Mouse (Mus musculus): ENCODE data around the gene Nfatc3.
"Not testable (repeated sequence)": the region's sequence is repeated elsewhere in the genome, so short reads cannot be mapped to it uniquely, and the experiment has no call there.

Gene Nfatc3

DNA sequence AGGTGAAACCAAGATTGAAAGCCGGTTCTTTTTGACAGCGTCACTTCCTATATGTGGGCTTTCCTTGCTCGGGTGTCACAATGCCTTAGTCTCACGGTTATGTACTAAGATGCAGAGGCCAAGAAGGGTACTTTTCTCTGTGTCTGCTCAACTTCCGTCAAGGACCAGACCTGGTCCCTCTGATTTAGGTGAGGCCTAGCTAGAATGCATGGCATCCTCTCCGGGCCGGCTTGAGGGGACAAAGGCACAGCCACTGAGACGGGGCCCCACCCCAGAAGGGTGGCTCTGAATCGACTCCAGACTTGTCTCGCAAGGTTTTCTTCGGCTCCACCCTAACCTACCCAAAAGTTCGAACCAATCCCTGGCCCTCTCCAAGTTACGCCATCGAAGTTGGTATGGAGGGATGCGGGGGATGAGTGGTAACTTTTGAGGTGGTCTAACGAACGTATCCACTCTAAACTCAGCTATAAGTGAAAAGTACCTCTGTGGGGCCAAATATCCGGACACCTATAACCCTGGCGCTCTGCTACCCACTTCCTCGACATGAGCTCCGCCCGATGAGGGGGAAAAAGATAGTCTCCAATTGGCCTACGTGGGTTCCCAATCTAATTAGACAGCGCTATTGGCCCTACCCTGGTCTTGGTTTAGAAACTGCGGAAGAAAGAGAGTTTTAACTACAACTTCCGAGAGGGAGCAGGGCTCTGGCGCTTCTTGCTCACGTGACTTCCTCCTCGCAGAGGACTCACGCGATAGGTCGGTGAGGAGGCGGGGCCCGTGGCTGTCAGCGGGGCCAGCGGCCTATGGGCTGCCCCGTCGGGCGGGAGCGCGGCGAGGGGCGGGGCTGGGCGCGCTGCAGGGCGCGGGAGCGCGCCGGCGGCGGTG, at the start of gene Nfatc3:
TSS of gene Nfatc3 (plus strand) at position 110 of the 882 bp plus-strand sequence.
- DNase-seq (ENCODE audit: extremely low spot score, low read depth, low spot score): peak; percentile 91

DNA sequence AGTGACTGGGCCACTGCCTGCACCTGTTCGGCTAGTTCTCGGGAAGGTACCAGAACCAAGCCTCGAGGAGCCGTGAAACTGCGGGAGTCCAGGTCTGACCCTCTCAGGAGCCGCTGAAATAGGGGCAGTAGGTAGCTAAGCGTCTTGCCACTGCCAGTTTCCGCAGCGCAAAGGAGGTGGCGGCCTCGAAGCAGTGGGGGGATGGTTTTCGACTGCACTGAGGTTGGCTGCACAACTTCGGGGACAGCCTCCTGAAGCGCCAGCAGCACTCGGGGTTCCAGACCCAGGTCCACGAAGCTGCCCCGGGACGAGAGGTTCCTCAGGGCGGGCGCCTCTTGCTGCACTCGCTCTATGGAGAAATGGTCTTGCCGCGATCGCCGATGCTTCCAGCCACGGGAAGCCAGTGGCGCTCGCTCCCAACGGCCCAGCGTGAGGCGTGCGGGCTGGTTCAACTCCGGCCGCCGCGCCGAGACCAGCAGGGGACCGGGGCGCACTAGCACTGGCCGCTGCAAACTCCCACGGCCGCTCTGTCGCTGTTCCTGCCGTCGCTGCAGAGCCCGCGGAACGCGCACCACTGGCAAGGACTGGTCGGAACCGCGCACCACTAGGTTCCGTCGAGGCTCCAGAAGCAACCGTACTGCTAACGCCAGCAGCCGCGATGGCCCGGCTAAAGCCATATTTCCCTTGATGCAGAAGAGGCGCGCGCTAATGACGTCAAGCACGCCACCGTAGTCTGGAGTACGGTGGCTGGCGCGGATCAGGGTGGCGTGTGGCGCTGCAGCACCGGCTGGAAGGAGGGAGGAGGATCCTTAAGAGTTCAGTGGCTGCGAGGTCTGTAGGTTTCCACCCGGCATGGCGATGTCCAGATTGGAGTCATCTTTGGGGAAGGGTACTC, 47.6 kb upstream of the Nfatc3 start:
- DNase-seq (ENCODE audit: extremely low spot score, low read depth, low spot score): peak; percentile 83

DNA sequence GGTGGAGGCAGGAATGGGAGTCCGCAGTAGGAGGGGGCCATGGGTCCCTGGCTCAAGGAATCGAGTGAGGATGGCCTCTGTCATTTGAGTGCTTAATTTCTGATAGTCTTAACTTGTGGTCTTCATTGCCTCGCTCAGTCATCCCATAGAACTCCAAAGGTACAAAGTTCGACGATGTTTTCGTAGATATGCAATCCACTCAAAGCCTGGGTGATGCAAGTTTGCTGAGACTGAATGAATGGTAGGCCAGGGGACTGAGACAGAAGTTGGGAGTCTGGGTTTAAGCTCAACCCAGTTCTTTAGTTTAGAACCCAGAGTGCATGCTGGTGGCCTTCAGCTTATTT, 47.0 kb upstream of the Nfatc3 start, which contains the start of gene Ddx28:
TSS of gene Ddx28 (minus strand) at position 240 of the 344 bp plus-strand sequence.
- no peak for DNase-seq (ENCODE audit: extremely low spot score, low read depth, low spot score)

- DNase-seq (ENCODE audit: extremely low spot score, low read depth, low spot score): not testable (repeated sequence)
These were observed 46.4 kb upstream of the Nfatc3 start for GRCm38 (mm10) chr8:106012203-106012602.

GRCm38 (mm10) chr8:106016284-106016683, 42.4 kb upstream of the Nfatc3 start:
- no peak for DNase-seq (ENCODE audit: extremely low spot score, low read depth, low spot score)

DNA sequence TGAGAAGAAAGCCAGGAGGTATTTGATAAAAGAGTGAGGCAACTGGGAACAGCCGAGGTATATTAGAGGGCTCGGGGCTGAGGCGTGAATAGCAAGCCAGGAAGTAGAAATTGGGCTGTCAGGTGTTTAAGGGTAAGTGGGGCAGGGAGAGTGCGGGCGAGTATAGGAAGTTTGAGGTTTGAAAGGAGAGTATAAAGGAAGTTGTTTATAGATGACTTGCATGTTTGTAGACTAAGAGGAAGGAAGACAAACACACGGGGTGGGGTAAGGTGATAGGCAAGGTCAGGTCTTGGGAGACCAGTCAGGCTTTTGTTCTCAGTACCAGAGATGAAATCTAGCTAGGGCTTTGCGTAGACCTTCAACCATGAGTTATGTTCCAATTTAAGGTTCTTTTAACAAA, 41.5 kb upstream of the Nfatc3 start:
- DNase-seq (ENCODE audit: extremely low spot score, low read depth, low spot score): no peak

- no peak for DNase-seq (ENCODE audit: extremely low spot score, low read depth, low spot score)
These were observed 40.6 kb upstream of the Nfatc3 start for GRCm38 (mm10) chr8:106018039-106018438.

DNA sequence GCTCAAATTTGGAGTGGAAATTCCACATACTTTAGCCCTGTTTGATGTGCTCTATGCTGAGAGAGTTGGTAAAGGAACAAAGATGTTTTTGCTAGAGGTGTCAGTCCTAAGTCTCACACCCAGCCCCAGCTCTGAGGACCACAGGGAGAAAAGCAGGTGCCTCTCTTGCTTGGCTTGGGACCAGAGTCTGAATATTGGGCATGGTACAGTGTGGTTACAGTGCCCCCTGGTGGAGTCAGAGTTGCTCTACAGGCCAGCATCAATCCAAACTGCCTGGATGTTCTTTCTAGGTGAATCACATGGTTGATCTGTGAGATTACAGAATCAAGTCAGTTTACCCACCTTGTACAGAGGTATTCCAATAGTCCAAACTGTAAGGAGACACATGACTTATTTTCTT, 36.2 kb upstream of the Nfatc3 start:
- peak; percentile 57 for DNase-seq (ENCODE audit: extremely low spot score, low read depth, low spot score)

DNA sequence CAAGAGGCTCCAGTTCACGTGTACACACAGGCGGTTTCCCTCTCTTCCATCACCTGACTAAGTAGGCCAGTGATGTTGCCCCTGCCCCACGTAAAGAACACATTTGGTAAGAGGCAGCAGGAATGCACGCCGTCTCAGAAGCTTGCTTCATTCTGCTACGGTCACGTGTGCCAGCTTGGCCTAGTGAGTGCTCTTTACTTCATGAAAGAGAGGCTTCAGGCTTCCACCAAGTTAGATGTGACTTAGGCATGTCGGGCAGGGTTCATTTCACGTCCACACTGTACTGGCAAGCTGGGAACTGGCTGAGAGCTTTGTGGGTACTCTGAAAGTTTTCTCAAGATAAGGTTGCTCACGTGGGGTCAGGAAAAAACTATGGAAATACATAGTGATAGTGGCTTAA, 19.9 kb upstream of the Nfatc3 start:
- no peak for DNase-seq (ENCODE audit: extremely low spot score, low read depth, low spot score)

- DNase-seq (ENCODE audit: extremely low spot score, low read depth, low spot score): no peak
These were observed 19.0 kb upstream of the Nfatc3 start for GRCm38 (mm10) chr8:106039605-106040004.

DNA sequence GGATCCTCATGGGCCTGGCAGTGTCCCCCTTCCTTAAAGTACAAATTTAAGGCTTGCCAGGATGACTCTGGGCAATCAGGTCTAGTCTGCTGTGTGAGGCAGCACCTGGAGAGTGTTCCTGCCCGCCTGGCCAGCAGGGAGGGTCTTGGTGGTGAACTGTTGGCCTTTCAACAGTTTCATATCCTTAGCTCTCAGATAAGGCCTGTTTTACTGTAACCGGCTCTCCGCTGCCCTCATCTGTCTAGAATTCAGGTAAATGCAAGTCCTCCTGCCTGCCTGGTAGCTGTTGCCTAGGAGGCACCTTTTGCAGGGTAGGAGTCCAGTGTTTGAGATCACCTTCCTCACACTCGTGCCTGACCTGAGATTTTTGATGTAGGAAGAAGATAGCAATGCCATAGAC, 18.4 kb upstream of the Nfatc3 start:
- DNase-seq (ENCODE audit: extremely low spot score, low read depth, low spot score): no peak

- no peak for DNase-seq (ENCODE audit: extremely low spot score, low read depth, low spot score)
These were observed 15.6 kb upstream of the Nfatc3 start for GRCm38 (mm10) chr8:106043055-106043454.

- DNase-seq (ENCODE audit: extremely low spot score, low read depth, low spot score): no peak
These were observed 14.5 kb upstream of the Nfatc3 start for GRCm38 (mm10) chr8:106044151-106044550.

DNA sequence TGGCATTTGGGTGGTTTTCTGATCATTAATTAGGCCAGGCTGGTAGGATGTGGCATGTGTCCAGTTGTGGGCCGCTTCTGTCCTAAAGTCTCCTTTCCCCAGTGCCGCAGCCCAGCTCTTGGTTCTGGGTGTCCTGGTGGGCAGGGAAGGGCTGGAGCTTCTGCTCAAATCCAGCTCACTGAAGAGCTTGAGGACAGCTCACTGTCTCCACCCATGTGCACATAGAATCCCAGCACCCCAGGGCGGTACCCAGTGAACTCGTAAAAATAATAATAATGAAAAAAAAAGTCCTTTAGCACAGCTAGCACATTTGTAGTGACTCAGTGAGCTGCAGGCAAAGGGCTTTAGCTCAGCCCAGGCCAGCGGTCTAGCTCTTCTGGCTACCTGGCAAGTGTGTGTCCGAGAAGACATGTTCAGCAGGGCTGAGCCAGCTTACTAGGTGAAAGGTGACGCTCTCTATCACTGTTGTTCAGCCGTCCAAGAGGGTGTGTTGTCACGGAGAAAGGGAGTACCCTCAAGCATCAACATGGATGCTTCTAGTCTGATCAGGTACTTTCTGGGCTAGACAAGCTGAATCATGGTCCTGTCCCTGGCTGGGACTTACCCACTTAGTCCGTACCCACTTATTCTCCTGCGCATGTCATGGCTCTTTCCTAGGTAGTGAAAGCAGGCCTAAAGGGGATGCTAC, 11.6 kb upstream of the Nfatc3 start:
- DNase-seq (ENCODE audit: extremely low spot score, low read depth, low spot score): no peak

GRCm38 (mm10) chr8:106047854-106048630, 10.6 kb upstream of the Nfatc3 start:
- no peak for DNase-seq (ENCODE audit: extremely low spot score, low read depth, low spot score)

- DNase-seq (ENCODE audit: extremely low spot score, low read depth, low spot score): no peak
These were observed 8.8 kb upstream of the Nfatc3 start for GRCm38 (mm10) chr8:106049840-106050239.

DNA sequence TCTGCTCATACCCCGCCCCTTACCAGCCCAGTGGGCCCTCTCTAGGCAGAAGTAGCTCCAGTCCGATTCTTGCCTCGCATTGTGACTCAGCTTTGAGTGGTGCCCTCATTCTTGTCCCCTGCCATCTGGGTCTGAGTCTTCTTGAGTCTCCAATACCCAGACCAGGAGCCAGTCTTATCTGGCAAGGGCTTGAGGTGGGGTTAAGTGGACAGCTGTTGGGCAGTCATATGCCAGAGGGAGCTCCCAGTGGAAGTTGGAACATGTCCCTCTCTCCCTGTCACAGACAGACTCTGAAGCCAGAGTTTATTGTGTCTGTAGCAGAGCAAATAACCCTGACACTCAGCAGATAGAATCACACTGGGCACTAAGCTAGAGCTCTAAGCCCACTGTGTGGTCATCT, 7.6 kb upstream of the Nfatc3 start:
- DNase-seq (ENCODE audit: extremely low spot score, low read depth, low spot score): no peak

GRCm38 (mm10) chr8:106052510-106053089, 6.0 kb upstream of the Nfatc3 start:
- no peak for DNase-seq (ENCODE audit: extremely low spot score, low read depth, low spot score)

DNA sequence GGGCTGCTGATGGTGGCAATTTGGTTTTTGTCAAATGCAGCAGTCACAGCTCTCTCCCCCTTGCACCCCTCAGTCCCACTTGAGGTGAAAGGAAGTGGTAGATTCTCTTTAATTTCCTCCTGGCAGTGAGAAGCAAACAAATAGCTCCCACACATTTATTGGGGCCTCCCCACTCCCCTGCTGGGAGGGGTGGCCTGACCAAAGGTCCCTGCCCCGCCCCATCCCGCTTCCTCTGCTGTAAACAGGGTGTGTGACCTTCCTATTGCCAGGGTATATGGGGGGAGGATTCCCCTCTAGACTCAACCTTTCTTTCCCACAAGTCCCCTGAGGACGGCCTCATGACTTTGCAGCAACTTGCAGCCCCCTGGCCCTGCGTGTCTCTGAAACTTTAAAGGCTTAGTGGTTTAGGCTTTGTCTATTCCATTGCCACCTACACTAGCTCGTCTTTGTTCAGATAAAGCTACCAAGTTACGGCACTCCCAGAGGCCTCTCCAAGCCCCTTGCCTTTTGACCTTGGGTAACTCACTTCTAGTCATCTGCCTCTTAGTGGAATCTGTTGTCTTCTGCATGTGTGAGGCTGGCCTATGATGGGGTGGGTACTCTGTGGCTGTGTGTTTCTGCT, 4.3 kb upstream of the Nfatc3 start:
- DNase-seq (ENCODE audit: extremely low spot score, low read depth, low spot score): no peak

GRCm38 (mm10) chr8:106055038-106055437, 3.6 kb upstream of the Nfatc3 start:
- no peak for DNase-seq (ENCODE audit: extremely low spot score, low read depth, low spot score)

Measured in hindlimb bud, embryonic 11.5 days (tissue).